Mouse (Mus musculus) layer of hippocampus, adult 9-11 months (tissue): ENCODE data around the gene Acta2.

Experiments
- DNase-seq: peaks from one replicate; pipeline ENCODE4 v3.0.0; 2022

Gene Acta2

DNA sequence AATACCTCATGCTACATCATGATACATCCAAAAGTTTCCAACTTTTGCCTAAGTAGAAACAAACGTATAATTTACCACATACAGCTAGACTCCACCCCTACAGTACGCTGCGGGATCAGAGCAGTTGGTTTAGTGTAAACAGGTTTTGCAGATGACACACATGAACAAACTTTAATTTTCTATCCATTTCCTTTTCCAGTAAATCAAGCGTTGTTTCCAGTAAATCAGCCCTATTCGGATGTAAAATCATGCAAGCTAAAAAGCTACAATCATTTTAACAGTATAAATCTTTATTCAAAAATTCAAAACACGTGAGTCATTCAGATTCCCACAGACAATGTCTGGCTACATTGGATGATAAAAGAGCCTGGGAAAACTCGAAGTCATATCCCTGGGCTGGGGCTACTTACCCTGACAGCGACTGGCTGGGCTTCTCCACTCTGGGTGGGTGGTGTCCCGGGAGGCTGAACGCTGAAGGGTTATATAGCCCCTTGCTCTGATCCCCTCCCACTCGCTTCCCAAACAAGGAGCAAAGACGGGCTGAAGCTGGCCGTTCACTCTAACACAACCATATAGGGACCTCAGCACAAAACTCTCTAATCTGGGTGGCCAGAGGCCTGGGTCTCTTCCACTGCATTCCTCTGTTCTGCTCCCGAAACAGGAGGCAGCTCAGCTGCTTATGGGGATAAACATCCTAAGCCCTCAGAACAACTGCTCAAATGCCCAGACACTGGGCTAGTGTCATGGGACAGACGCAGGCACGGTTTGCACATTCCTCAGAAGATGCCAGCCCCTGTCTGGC lies at the start of gene Acta2:
Gene Acta2, minus strand, starts transcription at position 711 of the 802 bp plus-strand sequence.
- DNase-seq = no peak

DNA sequence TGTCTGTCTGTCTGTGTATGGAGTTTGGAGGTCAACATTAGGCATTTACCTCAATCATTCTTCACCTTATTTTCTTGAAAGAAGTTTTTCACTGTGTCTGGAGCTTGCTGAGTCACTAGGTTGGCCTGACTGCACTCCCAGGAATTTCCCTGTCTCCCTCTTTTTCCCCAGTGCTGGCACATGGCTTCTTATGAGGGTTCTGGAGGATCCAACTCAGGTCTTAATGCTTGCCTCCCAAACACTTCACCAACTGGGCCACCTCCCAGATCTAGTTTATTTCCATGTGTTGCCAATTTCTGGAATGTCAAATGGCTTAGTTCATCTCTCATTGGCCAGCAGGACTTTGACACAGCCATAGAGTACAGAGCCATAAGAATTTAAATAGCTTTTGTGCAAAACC lies 49.5 kb upstream of the Acta2 start:
- DNase-seq = no peak

DNA sequence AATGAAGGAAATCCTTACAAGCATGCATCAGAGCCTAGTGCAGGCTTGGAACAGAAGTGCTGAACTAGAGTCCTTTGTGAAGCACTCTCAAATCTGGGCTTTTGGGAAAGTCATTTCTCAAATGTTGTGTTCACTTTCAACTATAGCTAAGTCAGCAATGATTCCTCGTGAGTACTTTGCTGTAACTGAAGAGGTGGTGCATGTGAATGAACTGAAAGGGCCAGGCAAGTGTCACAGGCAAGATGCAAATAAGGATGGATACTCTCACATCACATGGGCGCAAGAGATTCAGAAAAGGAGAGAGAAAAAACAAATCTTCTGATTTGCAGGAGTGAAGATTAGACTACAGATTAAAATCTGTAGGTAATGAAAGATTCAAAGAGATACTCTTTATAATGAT lies 45.0 kb upstream of the Acta2 start:
- DNase-seq = no peak

DNA sequence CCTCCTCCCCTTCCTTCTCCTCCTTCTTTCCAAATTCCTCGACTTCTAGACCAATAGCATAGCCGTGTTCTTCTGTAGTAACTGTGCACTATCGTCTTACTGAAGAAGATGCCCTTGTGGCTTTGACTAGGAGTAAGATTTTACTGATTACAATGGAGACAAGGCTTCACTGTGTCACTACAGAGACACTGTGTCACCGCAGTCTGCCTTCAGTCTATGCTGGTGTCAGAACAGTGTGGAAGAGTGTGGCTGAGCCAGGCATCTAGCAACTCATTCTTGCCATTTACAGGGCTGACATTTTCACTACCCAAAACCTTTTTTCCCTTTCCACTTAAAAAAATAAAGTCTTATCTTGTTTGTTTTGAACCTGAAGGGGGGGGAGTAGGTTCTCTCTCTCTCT lies 43.8 kb upstream of the Acta2 start:
- no peak for DNase-seq

DNA sequence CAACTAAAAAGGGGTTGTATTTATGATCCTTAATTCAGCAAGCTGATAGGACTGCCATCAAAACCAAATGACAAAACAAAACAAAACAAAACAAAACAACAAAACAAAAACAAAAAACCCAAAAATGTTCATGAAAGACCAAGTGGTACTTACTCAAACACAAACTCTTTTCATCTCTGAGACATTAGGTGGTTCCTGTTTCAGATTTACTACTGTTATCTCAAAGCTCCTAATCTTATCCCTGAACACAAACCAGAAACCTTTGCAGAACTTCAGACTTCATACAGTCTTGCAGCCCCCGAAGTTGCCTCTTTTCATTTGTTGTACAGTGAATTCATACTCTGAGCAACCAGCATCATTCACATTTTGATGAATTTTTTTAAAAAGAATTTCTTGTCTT lies 43.1 kb upstream of the Acta2 start:
- DNase-seq = no peak

DNA sequence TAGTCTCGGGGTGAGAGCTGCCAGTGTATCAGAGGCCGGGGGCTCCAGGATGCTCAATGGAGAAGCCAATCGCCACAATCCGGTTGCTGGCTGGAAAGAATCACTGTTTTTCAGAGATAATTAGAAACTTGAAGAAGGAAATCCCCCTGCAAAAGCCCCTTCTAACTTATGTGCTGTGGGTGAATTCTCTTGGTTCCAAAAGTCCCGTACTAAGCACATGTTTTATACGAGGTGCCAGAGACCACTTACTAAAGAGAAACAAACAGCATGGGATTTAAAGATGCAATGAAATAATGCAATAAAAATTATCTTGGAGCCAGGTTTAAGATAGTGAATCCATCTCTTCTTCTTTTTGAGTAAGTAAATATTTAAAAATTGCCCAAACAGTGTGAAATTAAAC lies 40.1 kb upstream of the Acta2 start:
- no peak for DNase-seq

DNA sequence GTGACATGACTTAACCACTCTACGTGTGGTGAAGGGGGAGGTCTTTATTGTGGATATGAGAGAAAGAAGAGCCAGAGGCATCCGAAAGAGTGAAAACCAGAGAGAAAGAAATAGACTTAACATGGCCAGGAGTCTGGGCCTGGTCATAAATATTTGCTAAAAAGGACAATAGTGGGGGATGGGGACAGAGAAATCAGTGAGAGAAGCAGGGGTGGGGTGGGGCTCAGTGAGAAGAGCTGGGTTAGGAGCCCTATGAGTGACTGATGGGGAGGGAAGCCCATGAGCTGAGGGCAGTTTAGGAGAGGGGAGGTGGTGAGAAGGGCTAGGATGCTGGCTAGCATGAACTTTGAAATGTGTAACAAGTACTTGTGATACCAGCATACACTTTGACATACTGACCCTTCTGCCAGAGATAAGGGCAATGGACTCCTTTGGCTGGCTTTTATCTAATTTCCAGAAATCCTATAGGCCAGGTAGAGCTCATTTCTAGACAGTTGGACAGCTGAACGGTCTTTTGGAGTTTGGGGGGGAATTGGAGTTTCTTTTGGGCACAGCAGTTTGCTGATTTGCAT lies 38.1 kb upstream of the Acta2 start:
- no peak for DNase-seq

DNA sequence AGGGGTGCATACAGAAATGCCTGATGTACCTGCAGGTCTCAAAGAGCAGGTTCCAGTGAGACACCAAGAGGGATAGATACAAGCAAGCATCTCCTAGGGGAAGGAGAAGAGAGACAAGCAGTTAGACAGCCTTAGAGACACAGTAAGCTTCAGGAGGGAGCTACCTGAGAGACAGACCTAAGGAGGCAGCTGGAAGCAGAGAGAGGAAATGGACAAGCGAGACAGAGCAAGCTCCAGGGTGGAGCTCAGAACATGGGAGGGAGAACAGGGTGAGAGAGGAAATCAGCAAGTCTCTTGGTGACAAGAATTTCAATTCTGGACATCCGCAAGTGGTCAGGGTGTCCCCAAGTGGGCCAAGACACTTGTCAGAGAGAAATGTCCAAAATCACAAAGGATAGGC lies 37.3 kb upstream of the Acta2 start:
- DNase-seq = no peak

DNA sequence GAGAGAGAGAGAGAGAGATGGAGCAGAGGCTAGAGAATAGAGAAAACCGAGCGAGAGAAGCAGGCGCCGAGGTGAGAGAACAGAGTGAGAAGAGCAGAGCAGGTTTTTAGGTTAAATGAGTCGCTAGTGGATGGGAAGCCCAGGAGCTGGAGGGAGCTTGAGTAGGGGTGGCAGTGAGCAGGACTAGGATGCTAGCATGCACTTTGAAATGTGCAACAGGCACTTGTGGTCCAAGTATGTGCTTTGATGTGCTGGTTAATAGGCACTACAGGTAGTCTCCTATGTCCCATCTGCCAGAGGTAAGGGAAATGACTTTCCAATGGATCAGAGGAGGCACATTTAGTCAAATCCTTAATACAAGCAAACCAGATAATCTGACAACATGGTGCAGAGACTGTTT lies 36.6 kb upstream of the Acta2 start:
- no peak for DNase-seq

DNA sequence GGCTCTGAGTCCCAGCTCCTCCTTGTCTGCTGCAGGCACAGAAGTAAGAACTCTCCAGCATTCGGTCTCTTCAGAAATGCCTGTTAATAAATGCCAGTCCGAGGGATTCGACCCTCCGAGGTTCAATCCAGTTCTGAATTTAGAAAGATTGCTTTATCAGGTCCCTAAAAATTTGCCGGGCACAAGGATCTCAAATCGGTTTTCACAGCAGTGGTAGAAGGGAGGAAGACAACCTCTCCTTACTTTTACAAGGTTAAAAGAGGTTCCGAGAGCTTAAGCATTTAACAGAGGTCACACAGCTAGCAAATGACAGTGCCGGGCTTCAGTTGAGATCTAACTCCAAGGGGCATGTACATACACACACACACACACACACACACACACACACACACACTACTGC lies 36.0 kb upstream of the Acta2 start:
- DNase-seq = no peak

DNA sequence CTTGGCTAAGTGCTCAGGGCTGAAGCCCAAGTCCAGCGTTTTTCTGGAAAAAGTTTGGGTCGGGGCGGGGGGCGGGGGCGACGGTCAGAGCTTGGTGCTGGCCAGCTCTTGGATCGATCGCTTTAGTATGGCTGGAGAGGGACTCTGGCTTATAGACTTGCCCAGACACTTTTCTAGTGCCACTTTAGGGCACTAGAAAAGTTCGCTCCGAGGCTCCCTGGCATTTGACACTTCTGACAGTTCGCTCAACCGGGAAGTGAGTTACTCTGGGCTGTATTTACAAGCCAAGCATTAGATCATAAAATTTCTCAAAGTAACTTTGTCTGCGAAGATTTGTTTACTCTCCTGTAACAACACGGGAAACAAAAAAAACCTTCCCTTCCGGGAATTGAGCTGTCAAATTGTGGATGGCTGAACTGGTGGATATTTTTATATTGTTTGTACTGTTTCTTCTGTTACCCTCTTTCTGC lies 35.5 kb upstream of the Acta2 start:
- no peak for DNase-seq

DNA sequence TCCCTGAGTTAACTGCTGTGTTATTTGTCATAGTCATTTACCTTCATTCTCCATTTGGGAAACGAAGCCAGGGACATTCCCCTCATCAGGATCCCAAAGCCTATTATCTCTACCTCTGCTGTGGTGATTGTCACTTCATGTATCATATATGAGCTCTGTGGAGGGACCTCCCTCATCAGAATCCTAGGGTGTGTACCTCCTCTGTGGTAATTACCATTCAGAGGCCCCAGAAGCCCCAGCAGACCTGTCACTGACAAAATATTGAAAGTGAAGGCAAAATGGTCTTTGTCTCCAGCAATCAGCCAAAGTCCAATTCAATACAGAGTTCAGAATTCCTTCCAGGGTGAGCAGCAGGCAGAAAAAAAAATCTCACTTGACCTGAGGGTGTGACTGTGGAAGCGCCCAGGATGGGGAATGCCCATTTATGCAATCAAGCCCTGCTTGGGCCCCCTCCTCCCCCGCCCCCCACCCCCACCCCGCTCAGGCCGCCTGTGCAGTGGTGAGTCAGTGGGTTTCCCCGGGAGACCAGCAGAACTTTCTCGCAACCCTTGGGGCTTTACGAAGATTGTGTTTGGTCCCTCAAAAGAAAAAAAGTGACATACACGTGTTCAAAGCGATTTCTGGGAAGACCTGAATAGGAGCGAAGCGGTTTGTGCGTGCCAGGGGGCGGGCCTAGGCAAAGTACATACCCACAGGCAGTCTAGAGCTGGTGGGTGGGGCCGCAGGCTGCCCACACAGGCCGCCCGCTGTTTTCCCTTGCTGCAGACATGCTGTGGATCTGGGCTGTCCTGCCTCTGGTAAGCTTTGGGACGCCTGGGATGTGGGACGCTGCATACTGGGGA lies 34.8 kb upstream of the Acta2 start, which contains the start of gene Fas:
Gene Fas, plus strand, starts transcription at position 719 of the 842 bp plus-strand sequence.
- DNase-seq = peak; percentile 18

DNA sequence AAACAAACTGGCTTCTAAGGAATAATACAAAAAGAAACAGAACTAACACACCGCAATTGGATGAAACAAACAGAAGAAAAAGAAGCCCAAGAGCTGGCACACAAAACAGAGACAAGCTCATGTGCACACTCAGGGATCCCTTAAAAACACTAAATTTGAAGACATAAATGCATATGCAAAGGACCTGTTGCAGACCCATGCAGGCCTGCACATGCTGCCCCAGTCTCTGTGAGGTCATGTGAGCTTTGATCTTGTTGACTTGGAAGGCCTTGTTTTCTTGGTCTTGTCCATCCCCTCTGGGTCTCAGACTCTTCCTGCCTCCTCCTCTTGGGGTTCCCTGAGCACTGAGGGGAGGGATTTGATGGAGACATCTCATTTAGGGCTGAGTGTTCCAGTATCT lies 33.3 kb upstream of the Acta2 start:
- no peak for DNase-seq

DNA sequence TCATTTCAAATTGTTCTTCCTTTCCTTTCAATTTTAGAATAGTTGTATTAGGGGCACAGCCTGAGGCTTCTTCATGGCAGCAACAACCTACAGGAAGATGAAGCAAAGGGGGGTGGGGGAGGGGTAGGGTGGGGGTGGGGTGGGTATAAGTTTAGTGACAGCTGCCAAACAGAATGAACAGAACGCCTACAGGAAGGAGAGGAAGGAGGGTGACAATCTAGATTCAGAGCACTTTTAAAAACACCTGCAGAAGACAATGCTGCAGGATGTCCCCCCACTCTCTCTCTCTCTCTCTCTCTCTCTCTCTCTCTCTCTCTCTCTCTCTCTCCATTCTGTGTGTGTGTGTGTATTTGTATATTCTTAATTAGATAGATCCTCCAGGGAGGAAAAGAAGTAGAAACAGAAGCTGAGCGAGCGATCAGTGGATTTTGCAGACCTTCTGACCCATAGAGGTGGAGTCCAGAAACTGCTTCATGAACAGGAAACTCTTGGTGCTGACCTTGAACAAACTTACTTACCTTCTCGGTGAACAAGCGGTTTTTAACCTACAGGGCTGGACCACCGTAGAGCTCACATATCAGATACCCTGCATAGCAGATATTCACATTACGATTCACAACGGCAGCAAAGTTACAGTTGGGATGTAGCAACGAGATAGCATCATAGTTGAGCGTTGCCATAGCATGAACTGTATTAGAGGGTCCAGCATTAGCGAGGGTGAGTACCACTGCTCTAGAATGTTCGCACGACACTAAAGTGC lies 32.4 kb upstream of the Acta2 start:
- DNase-seq = no peak

DNA sequence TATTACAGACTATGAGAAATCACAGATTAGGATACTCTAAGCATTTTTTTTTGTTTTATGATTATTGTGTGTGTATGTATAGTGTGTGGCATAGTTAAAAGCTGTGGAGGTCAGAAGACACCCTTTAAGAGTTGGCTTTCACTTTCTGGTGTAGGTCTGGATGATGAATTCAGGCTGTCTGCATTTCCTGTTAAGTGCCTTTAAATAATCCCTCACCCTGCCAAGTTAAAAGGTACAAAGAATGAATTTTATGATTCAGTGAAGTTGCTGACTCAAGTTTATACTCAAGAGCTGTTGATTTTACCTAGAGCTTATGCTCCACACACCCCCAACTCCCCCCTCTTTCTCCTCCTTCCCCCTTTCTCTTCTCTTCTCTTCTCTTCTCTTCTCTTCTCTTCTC lies 31.8 kb upstream of the Acta2 start:
- no peak for DNase-seq

DNA sequence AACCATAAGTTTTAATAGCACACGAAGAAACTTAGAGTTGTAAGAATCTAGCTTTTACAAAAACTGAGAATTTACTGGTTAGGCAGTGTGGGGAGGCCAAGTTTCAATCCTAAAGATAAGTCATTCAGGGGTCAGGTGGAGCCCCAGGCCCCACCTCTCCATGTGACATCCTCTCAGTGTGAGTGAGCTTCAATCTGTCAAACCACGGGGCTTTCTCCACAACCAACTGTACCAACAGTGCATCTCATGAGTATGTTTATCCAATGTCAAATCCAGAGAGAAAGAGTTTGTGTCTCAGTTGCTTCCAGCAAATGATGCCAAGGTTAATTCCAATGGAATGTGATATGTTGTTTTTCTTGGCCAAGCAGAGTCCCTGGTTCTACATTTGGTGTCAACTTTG lies 29.4 kb upstream of the Acta2 start:
- no peak for DNase-seq

DNA sequence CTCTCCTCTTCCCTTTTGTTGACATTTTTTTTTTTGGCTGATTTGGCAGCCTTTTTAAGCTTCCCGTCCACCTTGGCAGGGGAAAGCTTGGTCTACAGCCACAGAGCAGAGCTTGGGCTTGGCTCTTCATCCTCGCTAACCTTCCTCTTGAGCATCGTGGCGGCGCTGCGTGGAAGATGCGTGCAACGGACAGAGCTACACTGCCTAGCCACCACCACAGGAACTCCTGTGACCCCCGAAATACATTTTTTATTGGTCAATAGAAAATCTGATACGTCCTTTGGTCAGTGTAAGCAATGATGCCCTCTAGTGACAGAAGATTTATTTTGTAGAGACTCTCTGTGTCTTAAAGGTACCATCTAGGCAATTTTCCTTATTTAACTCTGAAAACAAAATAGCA lies 29.0 kb upstream of the Acta2 start:
- DNase-seq = no peak

DNA sequence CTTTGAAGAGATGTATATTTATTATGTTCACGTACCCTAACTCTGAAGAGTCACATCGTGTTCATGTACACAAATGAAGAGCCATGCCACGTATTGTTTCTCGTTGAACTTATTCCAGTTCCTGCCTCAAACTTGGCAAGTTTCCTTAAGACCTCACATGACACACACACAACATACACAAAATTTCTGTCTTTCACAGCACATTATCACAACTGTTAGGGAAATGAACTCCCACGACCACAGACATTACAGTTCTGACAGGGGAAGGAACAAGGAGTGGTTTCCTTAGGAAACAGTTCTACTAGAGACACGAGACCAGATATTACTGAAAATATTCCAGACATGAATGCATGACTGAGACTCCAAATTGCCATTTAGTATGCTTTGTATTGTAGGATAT lies 28.2 kb upstream of the Acta2 start:
- no peak for DNase-seq

DNA sequence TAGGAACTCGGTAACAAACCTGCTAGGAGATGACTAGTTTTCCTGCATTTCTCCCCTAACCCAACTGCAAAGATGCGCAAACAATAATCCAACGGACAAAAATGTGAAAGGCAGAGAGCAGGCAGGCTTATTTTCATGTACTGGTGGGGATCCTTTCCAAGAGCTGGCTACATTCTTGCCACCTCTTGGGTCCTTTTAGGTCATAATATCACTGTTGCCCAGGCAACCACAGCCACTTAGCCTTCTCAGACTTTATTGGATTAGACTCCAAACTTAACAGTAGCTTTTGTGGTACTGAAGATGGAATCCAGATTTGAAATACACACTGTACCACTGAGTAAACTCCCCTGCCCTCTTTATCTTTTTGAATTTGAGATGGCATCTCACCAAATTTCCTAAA lies 22.7 kb upstream of the Acta2 start:
- DNase-seq = no peak

DNA sequence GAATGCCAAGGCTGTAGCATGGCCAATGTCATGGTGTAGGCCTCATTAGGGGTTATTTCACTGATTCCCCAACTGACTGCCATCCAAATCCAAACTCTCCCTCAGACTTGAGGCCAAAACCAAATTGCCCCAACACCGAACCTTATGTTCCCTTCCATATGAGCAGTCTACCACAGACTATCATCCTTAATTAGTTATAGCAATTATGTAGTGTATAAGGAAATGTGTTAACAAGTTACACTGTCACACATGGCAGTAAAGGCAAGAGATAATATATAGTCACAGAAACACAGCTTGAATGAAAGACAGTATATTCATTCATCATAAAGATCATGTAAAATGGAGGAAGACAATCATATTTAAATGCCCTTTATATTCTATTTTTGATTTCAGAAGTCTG lies 17.7 kb upstream of the Acta2 start:
- DNase-seq = no peak

DNA sequence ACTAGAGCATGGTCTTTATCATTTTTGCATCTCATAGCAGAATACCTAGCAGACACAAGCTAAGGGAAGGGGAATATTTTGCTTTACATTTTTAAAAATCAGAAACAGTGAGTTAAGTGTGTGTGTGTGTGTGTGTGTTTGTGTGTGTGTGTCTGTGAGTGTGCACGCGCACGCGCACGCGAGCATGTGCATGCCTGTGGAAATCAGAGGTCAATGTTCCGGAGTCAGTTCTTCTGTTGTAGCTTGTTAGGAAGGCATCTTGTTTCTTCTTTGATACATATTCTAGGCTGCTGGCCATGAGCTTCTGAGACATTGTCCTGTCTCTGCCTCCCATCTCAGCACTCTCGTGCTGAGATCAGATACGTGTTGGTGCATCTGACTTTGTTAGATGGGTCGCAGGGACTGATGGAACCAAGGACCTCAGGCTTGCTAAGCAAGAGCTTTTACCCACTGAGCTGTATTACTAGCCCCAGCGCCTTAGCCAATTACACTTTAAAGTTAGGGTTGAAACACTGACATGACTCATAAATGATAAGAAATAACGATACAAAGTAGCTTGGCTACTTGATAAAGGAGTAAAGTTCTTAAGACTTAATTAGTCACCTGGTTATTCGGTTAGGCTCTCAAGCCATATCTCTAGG lies 15.6 kb upstream of the Acta2 start:
- DNase-seq = no peak

DNA sequence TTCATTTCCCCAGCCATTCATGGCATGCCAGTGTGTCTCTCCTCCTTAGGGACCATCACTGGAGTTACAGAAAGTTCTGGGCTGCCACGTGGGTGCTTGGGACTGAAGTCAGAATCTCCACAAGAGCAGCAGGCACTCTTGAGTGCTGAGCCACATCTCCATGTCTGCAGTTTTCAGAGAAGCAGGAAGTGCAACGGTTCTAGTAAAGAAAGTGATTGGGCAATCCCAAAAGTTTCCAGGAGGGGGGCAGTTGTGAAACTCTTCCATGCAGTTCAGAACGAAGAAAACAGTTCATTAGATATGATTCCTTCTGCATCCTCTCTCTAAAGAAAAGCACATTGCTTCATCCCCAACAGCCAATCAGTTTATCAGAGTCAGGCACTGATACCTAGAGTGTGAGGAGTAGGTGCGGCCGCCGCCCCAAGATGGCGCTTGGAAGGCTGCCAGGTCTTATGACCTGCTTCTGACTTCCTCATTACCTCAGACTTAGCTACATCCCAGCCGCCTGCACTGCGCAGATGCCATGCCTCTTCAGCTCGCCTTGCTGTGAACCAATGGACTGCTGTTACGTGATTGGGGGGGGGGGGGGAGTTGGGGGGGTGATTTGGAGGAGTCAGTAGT lies 14.8 kb upstream of the Acta2 start:
- DNase-seq = peak; percentile 47
